Mouse (Mus musculus) heart, adult 2 months (tissue): ENCODE measurements around the gene Mvb12b. TPM values are rescaled to one million over a fixed set of nuclear protein-coding genes. Genes with fewer than 3 reads are reported as not detected.

Experiments
- DNase-seq, 2 experiments: peaks; one replicate each; pipeline ENCODE4 v3.0.0; 2021
- H3K27ac ChIP-seq: fragments of 200-600 bp; 2 replicates; pipeline ENCODE4 v1.8.1; 2022
- H3K27me3 ChIP-seq: fragments of 200-500 bp; 2 replicates; pipeline ENCODE4 v1.6.1; 2012; ENCODE audit warnings: mild to moderate bottlenecking, low read length, inconsistent platforms, mixed read lengths; ENCODE audit not compliant: control insufficient read depth, insufficient read depth
- H3K36me3 ChIP-seq: fragments of 200-500 bp; 2 replicates; pipeline ENCODE4 v1.6.1; 2012; ENCODE audit warnings: low read length, inconsistent platforms; ENCODE audit not compliant: control insufficient read depth, insufficient read depth
- H3K4me1 ChIP-seq: fragments of 200-500 bp; 2 replicates; pipeline ENCODE4 v1.6.1; 2011; ENCODE audit warnings: low read length; ENCODE audit not compliant: control insufficient read depth, insufficient read depth
- H3K4me3 ChIP-seq: fragments of 200-600 bp; 2 replicates; pipeline ENCODE4 v1.8.1; 2022
- H3K79me2 ChIP-seq: fragments of 200-500 bp; replicated peaks from 2 replicates; pipeline ENCODE4 v1.6.1; 2012; ENCODE audit warnings: mild to moderate bottlenecking, inconsistent platforms, low read length, moderate library complexity, mixed read lengths; ENCODE audit not compliant: control insufficient read depth, insufficient read depth
- H3K9ac ChIP-seq: fragments of 200-500 bp; 2 replicates; pipeline ENCODE4 v1.6.1; 2012; ENCODE audit warnings: low read depth, mild to moderate bottlenecking, control low read depth, inconsistent platforms, low read length, mixed read lengths
- CTCF ChIP-seq: fragments of 200-600 bp; IDR thresholded peaks from 2 replicates; pipeline ENCODE4 v1.8.1; 2022; ENCODE audit warnings: antibody characterized with exemption, mild to moderate bottlenecking, moderate library complexity
- EP300 ChIP-seq: fragments of 200-500 bp; IDR thresholded peaks from 2 replicates; pipeline ENCODE4 v1.6.1; 2011; ENCODE audit warnings: low read depth, low read length, control low read depth; ENCODE audit not compliant: insufficient read depth
- POLR2A ChIP-seq: fragments of 200-500 bp; IDR thresholded peaks from 2 replicates; pipeline ENCODE4 v1.6.1; 2011; ENCODE audit warnings: mild to moderate bottlenecking, low read depth, low read length, control low read depth; ENCODE audit not compliant: insufficient read depth
- WGBS: fragments of 180-500 bp; shearing (Covaris S2); methylation state at CpG from one replicate; pipeline ENCODE4 v1.1.7; 2018; 5-methylcytosine and 5-hydroxymethylcytosine counted together
- intact Hi-C: fragments of 180-260 bp; cut with DNase I; formaldehyde crosslinking; loops from one replicate; pipeline ENCODE4 v1.15.1; 2025
- polyA plus RNA-seq: library from polyadenylated mRNA; depleted of rRNA; stranded (reverse); fragments of >200 nt; gene quantifications from 2 replicates; pipeline ENCODE4 v1.2.3, GENCODE M21; 2012
- total RNA-seq, 2 experiments: library from RNA; stranded (reverse); gene quantifications; 2 replicates each; pipeline ENCODE4 v1.2.3; 2021

Gene Mvb12b
- total and polyA plus RNA-seq, 3 experiments: 17.8 to 21.6 (median 20.4) TPM

DNA sequence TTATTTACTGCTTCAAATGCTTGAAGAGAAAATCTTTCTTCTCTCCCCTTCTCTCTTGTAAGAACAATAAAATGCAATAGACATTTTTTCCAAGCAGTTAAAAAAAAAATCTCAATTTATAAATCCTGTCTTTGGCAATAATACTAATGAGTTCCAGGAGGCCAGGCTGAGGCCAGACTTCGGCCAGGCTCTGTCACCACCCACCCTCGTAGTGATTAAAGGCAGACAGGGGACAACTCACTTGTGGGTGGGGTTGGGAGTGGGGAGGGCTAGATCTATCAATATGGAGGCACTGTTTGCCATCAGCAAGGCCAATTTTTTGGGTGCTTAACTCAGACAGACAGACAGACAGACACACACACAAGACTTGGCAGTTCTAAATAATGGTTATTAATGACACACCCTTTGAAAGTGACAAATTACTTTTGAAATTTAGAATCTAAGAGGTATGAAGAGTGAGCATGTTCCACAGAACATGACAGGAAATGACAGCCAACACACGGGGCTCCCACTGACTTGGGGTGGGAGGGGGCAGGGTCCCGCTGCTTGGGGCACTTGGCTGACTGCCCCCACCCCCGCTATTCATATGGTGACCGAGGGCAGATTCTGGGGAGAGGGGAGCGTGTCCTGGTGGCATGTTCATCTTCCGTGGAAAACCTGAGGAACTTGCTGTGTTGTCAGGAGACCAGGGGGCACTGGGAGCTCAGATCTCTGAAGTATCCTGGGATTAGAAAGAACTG is 74.1 kb downstream of the Mvb12b start:
- 73% methylated on average over 8 of the region's 8 CpGs for WGBS
- H3K4me1 ChIP-seq: no peaks in the 10 kb centered on the region
- intact Hi-C loops: no loop called here
- H3K4me3 ChIP-seq: no peak overlapping the region
- no peaks in the 10 kb centered on the region for H3K79me2 ChIP-seq
- H3K27ac ChIP-seq: no peak overlapping the region
- TF ChIP-seq POLR2A: no peak
- no peak for TF ChIP-seq EP300
- TF ChIP-seq CTCF: no peak
- DNase-seq: no peak
- no peaks in the 10 kb centered on the region for H3K27me3 ChIP-seq
- no peaks in the 10 kb centered on the region for H3K36me3 ChIP-seq
- no peak overlapping the region for H3K9ac ChIP-seq

DNA sequence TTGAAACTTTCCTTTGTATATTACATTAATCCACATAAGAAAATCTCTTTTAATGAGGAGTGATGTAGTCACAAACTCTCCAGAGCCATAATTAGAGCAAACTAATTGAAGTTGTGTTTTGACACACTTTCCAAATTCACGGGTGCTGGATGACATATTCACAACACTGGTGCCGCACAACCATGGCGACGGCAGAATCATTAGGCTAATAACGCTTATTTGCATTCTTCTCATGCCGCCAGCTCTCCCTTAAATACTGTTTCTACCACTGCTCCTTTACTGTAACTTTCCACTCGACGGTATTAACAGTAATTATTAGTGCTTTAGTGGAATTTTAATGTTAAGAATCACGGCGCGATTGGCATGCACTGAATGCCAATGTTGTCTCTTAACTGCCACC is 74.8 kb downstream of the Mvb12b start:
- H3K27ac ChIP-seq: no peak overlapping the region
- H3K9ac ChIP-seq: no peak overlapping the region
- no peak for TF ChIP-seq POLR2A
- no peak for TF ChIP-seq EP300
- TF ChIP-seq CTCF: no peak
- no peaks in the 10 kb centered on the region for H3K4me1 ChIP-seq
- H3K27me3 ChIP-seq: no peaks in the 10 kb centered on the region
- no peaks in the 10 kb centered on the region for H3K79me2 ChIP-seq
- DNase-seq: no peak
- H3K4me3 ChIP-seq: no peak overlapping the region
- no peaks in the 10 kb centered on the region for H3K36me3 ChIP-seq
- WGBS: 87% methylated on average over 11 of the region's 11 CpGs
- intact Hi-C loops: no loop called here

DNA sequence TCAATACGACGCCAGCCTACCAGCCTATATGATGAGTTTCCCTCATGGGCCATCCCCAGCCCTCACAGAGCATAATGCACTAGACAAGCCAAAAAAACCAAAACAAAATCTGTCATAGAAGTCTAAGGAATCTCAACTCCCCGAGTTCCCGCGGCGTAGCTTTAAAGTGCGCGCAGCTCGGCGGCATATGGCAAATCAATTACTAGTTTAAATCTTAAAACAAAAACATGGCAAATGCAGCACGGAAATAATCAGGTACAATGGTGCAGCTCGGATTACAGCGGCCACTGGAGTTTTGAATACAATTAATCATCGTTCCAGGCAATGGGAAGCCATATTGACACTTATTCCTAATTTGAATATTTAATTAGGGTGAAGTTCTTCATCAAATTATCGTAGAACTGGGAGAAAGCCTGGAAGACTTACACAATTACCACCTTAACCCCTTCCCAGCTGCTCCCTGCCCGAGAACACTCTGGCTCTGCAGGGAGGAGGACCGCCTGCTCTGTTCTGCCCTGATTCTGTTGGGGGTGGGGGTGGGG is 76.3 kb downstream of the Mvb12b start:
- DNase-seq: no peak
- intact Hi-C loops: no loop called here
- TF ChIP-seq POLR2A (no peak), EP300 (no peak), CTCF (no peak)
- 85% methylated on average over 17 of the region's 17 CpGs for WGBS
- no peaks in the 10 kb centered on the region for H3K79me2 ChIP-seq
- H3K36me3 ChIP-seq: no peaks in the 10 kb centered on the region
- no peak overlapping the region for H3K4me3 ChIP-seq
- H3K27me3 ChIP-seq: no peaks in the 10 kb centered on the region
- H3K9ac ChIP-seq: no peak overlapping the region
- H3K4me1 ChIP-seq: no peaks in the 10 kb centered on the region
- H3K27ac ChIP-seq: no peak overlapping the region

DNA sequence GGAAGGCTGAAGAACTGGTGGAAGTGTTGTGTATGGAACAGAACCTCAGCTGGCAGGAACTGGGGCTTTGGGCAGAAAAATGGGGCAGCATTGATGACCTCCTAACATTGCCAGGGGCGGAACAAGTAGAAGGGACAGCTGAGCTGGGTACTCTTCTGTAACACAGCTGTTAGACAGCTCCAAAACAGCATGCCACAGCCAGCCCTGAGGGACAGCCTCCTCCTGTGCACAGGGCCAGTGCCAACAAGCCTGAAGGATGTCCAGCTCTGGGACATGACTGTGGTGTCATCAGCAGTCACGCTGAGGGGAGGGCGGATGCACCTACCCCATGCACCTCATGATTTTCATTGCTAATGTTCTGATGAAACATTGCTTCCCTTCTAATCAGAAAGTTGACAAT is 78.7 kb downstream of the Mvb12b start:
- no peak overlapping the region for H3K9ac ChIP-seq
- H3K27me3 ChIP-seq: no peaks in the 10 kb centered on the region
- H3K4me1 ChIP-seq: no peaks in the 10 kb centered on the region
- no peaks in the 10 kb centered on the region for H3K79me2 ChIP-seq
- WGBS: 92% methylated on average over 3 of the region's 3 CpGs
- no peak for TF ChIP-seq EP300
- no peak for TF ChIP-seq CTCF
- no peak for TF ChIP-seq POLR2A
- no peak for DNase-seq
- intact Hi-C loops: no loop called here
- no peaks in the 10 kb centered on the region for H3K36me3 ChIP-seq
- H3K27ac ChIP-seq: no peak overlapping the region
- H3K4me3 ChIP-seq: no peak overlapping the region

DNA sequence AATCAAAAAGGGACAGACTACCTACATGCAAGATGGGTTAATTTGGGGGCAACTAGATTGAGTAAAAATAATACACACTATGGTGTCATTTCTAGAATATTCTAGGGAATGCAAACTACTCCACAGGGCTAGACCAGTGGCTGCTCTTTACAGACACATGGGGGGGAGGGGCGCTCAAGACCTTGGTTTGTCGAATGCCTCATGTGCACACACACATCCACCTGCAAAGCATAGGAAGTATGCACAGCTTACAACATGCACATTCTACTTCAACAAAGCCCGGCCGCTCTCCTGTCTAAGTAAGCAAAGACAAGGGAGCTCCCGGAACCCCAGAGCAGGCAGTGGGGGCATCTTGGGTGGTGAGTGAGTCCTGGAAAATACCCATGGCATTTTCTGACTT is 79.7 kb downstream of the Mvb12b start:
- intact Hi-C loops: no loop called here
- no peak for DNase-seq
- no peak overlapping the region for H3K27ac ChIP-seq

DNA sequence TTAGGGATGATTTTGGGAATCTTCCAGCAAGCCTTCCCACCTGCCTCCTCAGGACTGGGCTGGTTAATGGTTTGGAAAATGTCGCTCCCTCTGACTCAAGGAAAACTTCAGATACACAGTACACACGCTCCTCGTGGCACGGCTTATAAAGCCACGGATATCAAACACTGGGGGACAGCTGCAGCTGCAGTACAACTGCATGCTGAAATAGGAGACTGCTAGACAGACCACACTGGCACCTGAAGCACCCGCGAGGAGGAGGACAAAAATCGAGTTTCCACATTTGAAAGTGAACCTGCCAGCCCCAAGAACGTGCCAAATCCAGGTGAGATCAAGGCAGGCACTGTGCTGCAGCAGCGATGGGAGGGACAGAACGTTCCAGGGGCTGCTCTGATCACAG is 82.1 kb downstream of the Mvb12b start:
- no peak for TF ChIP-seq EP300
- no peak for TF ChIP-seq CTCF
- no peak for TF ChIP-seq POLR2A

More for the DNA sequence above, 79.7 kb downstream of the Mvb12b start:
- H3K9ac ChIP-seq: no peak overlapping the region
- H3K27me3 ChIP-seq: no peaks in the 10 kb centered on the region
- no peaks in the 10 kb centered on the region for H3K36me3 ChIP-seq
- TF ChIP-seq EP300: no peak
- no peak for TF ChIP-seq POLR2A
- no peak for TF ChIP-seq CTCF
- H3K4me3 ChIP-seq: no peak overlapping the region
- 96% methylated on average over 5 of the region's 5 CpGs for WGBS
- H3K4me1 ChIP-seq: no peaks in the 10 kb centered on the region
- H3K79me2 ChIP-seq: no peaks in the 10 kb centered on the region

More for the DNA sequence above, 82.1 kb downstream of the Mvb12b start:
- WGBS: 93% methylated on average over 11 of the region's 11 CpGs
- Histone ChIP-seq H3K27ac (no peak overlapping the region), H3K27me3 (no peaks in the 10 kb centered on the region), H3K36me3 (no peaks in the 10 kb centered on the region), H3K9ac (no peak overlapping the region), H3K79me2 (no peaks in the 10 kb centered on the region), H3K4me3 (no peak overlapping the region), H3K4me1 (no peaks in the 10 kb centered on the region)
- no peak for DNase-seq
- intact Hi-C loops: no loop called here
